Mouse (Mus musculus): ENCODE results near the gene Pcx. TPM values are rescaled to one million over a fixed set of nuclear protein-coding genes. Genes with fewer than 3 reads are reported as not detected.
"Not testable (repeated sequence)": the region's sequence is repeated elsewhere in the genome, so short reads cannot be mapped to it uniquely, and the experiment has no call there.

Pcx gene
- total RNA-seq, 2 experiments from 2014 or later = 40.8 to 42.8 TPM

GRCm38 (mm10) chr19:4572467-4572866 lies 62.2 kb downstream of the Pcx start:
- no peak for ATAC-seq (replicated peaks; ENCODE audit: low FRiP score, poor library complexity, severe bottlenecking)

GRCm38 (mm10) chr19:4573241-4573640 lies 63.0 kb downstream of the Pcx start:
- ATAC-seq (replicated peaks; ENCODE audit: low FRiP score, poor library complexity, severe bottlenecking) = no peak

GRCm38 (mm10) chr19:4578799-4579198 lies 68.5 kb downstream of the Pcx start:
- ATAC-seq (replicated peaks; ENCODE audit: low FRiP score, poor library complexity, severe bottlenecking) = no peak

- no peak for ATAC-seq (replicated peaks; ENCODE audit: low FRiP score, poor library complexity, severe bottlenecking)
Measured at GRCm38 (mm10) chr19:4579296-4579695, 69.0 kb downstream of the Pcx start.

- no peak for ATAC-seq (replicated peaks; ENCODE audit: low FRiP score, poor library complexity, severe bottlenecking)
Measured at GRCm38 (mm10) chr19:4583856-4584255, 73.6 kb downstream of the Pcx start.

GRCm38 (mm10) chr19:4586783-4587182 lies 76.5 kb downstream of the Pcx start:
- ATAC-seq (replicated peaks; ENCODE audit: low FRiP score, poor library complexity, severe bottlenecking) = not testable (repeated sequence)

GRCm38 (mm10) chr19:4587426-4587825 lies 77.2 kb downstream of the Pcx start:
- no peak for ATAC-seq (replicated peaks; ENCODE audit: low FRiP score, poor library complexity, severe bottlenecking)

- ATAC-seq (replicated peaks; ENCODE audit: low FRiP score, poor library complexity, severe bottlenecking) = no peak
Measured at GRCm38 (mm10) chr19:4588430-4588829, 78.2 kb downstream of the Pcx start.

GRCm38 (mm10) chr19:4589081-4589480 lies 78.8 kb downstream of the Pcx start:
- no peak for ATAC-seq (replicated peaks; ENCODE audit: low FRiP score, poor library complexity, severe bottlenecking)

GRCm38 (mm10) chr19:4590025-4590424 lies 79.8 kb downstream of the Pcx start:
- ATAC-seq (replicated peaks; ENCODE audit: low FRiP score, poor library complexity, severe bottlenecking) = peak; percentile 52

GRCm38 (mm10) chr19:4593792-4594522 lies 83.7 kb downstream of the Pcx start:
- ATAC-seq (replicated peaks; ENCODE audit: low FRiP score, poor library complexity, severe bottlenecking) = no peak

GRCm38 (mm10) chr19:4596071-4596470 lies 85.8 kb downstream of the Pcx start:
- ATAC-seq (replicated peaks; ENCODE audit: low FRiP score, poor library complexity, severe bottlenecking) = no peak

GRCm38 (mm10) chr19:4602459-4602858 lies 92.2 kb downstream of the Pcx start:
- ATAC-seq (replicated peaks; ENCODE audit: low FRiP score, poor library complexity, severe bottlenecking) = no peak

GRCm38 (mm10) chr19:4603801-4604723 lies 93.8 kb downstream of the Pcx start:
- ATAC-seq (replicated peaks; ENCODE audit: low FRiP score, poor library complexity, severe bottlenecking) = peak; percentile 80

GRCm38 (mm10) chr19:4605654-4606053 lies 95.4 kb downstream of the Pcx start:
- no peak for ATAC-seq (replicated peaks; ENCODE audit: low FRiP score, poor library complexity, severe bottlenecking)

GRCm38 (mm10) chr19:4607406-4607805 lies 97.1 kb downstream of the Pcx start:
- ATAC-seq (replicated peaks; ENCODE audit: low FRiP score, poor library complexity, severe bottlenecking) = no peak

GRCm38 (mm10) chr19:4608511-4608910 lies 98.2 kb downstream of the Pcx start:
- no peak for ATAC-seq (replicated peaks; ENCODE audit: low FRiP score, poor library complexity, severe bottlenecking)

- no peak for ATAC-seq (replicated peaks; ENCODE audit: low FRiP score, poor library complexity, severe bottlenecking)
Measured at GRCm38 (mm10) chr19:4610109-4610508, 99.8 kb downstream of the Pcx start.

- ATAC-seq (replicated peaks; ENCODE audit: low FRiP score, poor library complexity, severe bottlenecking) = no peak
Measured at GRCm38 (mm10) chr19:4612181-4612961, 102.1 kb downstream of the Pcx start.
